Mouse (Mus musculus) lung, postnatal 0 days (tissue): ENCODE measurements around the gene Tctn3.

Experiments
- CTCF ChIP-seq: IDR thresholded peaks from 2 replicates; pipeline ENCODE4 v1.5.1; 2016; ENCODE audit warnings: antibody characterized with exemption, mild to moderate bottlenecking
- EP300 ChIP-seq: IDR thresholded peaks from 2 replicates; pipeline ENCODE4 v1.6.1; 2016; ENCODE audit warnings: antibody characterized with exemption, mild to moderate bottlenecking, control low read depth

DNA sequence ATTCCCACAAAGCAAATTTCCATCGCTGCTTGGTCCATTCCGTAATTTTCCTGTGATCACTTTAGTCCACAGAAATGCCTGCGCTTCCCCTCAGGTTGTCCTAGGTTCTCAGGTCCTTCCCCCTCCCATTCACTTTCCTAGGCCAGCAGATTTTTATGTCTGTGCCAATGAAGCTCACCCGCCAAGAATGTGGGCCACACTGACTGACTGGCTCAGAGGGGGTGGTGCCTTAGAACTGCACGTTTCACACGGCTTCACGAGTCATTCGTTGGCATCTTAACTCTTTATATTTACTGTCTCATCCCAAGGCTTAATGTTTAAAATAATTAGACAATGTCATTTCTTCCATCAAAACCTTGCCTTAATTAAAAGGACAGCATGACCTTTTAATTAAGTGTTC, 16.2 kb downstream of the Tctn3 start:
- TF ChIP-seq CTCF, result no peak
- TF ChIP-seq EP300, result no peak
